Mouse (Mus musculus) frontal cortex, adult (tissue): Measurements from ENCODE around the gene Zfp58.
A peak's percentile ranks its signal among the peaks of the same experiment; 100 is the strongest.
"Not testable (repeated sequence)": the region's sequence is repeated elsewhere in the genome, so short reads cannot be mapped to it uniquely, and the experiment has no call there.

Experiments used
- ATAC-seq: cut with Nextera tagmentation; 2 replicates; pipeline ENCODE4 v1.9.2; 2017; ENCODE audit warnings: mild to moderate bottlenecking, moderate library complexity, mixed read lengths; ENCODE audit not compliant: low TSS enrichment

Zfp58 gene

GRCm38 (mm10) chr13:67500084-67500719 lies at the start of gene Zfp58:
TSS of gene Zfp58 (minus strand) at chr13:67500555.
- ATAC-seq = peak; percentile 100

- ATAC-seq = no peak
These were observed 45.6 kb upstream of the Zfp58 start for GRCm38 (mm10) chr13:67545941-67546340.

DNA sequence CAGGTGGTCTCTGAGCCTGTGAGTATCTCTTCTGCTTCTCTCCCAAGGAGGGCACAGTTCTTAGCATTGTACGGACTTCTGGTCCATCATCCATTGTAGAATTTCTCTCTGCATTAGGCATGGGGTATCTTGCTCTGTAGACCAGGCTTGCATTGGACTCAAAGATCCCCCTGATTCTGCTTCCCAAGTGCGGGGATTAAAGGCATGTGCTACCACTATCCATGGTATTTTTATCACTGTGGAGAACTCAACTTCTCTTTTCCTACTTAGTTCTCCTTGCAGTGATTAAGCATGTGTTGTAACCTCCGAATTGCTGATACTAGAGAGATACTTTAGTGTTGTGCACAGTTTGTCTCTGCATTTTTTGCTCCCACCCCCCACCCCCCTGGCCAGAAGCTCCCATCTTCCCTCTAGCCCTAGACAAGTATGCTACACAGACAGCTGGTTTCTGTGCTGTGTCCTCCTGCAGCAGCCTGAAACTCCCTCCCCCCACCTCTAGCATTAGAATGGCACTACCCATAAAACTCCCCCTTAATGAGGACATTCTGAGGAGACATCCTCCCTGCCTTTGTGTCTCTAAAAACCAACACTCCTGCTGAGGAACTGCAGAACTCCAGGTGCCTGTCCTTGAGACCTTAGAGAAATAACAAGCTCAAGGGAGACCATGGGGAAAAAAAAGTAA lies 26.8 kb upstream of the Zfp58 start:
- ATAC-seq = no peak

GRCm38 (mm10) chr13:67525753-67526410 lies 25.5 kb upstream of the Zfp58 start, which contains the start of the genes Gm26965 and Zfp87:
TSS of gene Gm26965 (minus strand) at chr13:67526151.
TSS of gene Zfp87 (minus strand) at chr13:67526177.
- ATAC-seq = peak; percentile 100

DNA sequence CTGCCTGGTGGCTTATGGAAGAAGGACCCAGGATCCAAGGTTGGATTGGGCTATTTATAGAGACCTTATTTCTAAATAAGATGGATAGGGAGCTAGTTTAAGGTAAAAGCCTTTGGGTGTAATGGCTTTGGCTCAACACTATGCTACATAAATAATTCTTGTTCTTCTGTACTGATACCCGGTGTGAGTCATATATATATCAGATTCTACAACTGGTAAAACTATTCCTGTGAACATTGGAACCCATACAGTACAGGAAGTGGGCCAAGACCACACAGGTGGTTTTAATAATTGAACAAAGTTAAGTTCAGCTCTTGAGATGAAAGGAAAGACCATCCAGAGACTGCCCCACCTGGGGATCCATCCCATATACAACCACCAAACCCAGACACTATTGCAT lies 553 bp upstream of the Zfp58 start:
- ATAC-seq = no peak

DNA sequence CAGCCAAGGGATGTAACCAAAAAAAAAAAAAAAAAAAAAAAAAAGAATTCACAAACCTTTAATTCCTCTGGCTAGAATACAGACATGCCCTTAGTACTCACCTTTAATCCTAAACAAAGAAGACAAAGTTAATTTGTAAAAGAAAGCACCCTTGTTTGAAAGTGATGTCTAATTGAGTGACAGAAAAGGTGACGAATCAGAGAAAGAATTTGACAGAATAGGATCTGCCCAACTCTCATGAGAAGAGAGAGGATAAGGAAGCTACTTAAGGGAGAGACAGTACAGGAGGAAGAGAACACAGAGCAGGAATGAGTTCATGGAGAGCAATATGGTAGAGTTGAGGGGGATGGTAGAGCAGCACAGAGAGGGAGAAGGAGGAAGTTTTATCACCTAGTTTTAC lies 4.7 kb downstream of the Zfp58 start:
- no peak for ATAC-seq

DNA sequence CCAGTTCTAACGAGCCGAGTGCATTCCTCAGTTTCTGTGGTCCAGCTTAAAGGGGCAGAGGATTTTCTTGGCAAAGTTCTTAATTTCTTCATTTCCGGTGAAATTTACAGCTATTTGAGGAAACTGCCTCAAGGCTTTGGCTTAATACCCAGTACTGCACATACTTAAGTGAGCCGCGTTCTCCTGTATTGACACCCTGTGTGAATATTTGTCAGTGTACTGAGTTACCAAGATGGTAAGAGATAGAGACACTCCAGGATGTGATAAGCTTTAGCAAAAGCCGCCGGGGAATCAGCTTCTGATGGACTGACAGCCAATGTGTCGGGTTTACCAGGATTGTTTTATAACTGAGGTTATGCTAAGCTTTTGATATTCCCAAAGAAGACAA lies 15.9 kb downstream of the Zfp58 start:
- ATAC-seq = peak; percentile 48

DNA sequence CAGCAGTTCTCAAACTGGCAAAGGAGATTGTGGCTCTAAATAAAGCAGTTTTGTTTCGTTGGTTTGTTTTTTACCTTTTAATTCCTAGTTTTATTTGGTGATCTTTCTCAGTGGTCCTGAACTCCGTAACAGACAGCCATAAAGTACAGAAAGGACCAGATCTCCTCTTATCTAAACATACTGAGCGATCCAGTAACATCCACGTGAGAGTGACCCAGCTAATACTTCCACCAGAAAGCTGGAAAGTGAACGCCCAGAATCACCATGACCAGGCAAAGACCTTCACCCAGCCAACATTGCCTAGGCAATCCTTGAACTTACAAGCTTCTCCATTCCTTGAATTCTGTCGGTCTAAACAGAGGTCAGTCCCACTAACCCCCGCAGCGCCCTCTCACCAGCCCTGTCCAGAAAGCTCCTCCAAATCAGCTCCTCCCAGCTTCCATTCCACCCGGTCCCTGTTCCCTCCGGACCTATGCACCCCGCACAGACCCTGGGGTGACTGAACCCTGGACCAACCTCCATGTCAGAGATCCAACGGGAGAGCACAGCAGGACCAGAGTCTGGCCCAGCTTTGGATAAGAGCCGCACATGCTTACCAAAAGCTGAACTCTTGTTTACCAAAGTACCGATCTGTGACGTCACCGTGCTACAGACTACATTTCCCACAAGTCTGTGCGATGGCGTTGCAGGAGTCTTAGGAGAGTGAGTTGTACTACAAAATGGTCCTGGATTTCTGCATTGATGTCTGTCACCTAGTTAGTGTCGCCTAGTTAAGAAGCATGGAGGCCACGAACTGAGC lies 16.5 kb downstream of the Zfp58 start, which contains the start of gene Zfp874b:
Gene Zfp874b (minus strand): TSS at position 634 of the 799 bp plus-strand sequence.
- peak; percentile 98 for ATAC-seq

GRCm38 (mm10) chr13:67481528-67481927 lies 18.8 kb downstream of the Zfp58 start:
- no peak for ATAC-seq

GRCm38 (mm10) chr13:67469274-67469673 lies 31.1 kb downstream of the Zfp58 start:
- ATAC-seq = no peak

GRCm38 (mm10) chr13:67463506-67464185 lies 36.7 kb downstream of the Zfp58 start:
- ATAC-seq = not testable (repeated sequence)

DNA sequence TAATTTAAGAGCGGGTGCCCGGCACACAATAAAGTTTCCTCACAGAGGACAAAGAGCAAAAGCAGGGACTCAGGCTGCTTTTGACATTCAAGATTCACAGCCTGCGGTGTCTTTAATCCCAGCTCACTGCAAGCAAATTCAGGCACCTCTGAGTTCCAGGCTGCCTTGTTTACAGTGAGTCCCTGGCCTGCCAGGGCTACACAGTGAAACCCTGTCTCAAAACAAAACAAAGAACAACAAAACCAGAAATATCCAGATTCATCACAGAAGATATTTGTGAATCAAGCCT lies 48.4 kb downstream of the Zfp58 start:
- peak; percentile 39 for ATAC-seq

GRCm38 (mm10) chr13:67451172-67452020 lies 49.0 kb downstream of the Zfp58 start, which contains the start of gene Zfp874a:
TSS of gene Zfp874a (minus strand) at chr13:67451624.
- peak; percentile 100 for ATAC-seq
